Mouse (Mus musculus): ENCODE measurements around the gene Abo. TPM values are rescaled to one million over a fixed set of nuclear protein-coding genes. Genes with fewer than 3 reads are reported as not detected.

Abo gene
- polyA plus RNA-seq, 1 experiment from 2014 or later, result not detected

DNA sequence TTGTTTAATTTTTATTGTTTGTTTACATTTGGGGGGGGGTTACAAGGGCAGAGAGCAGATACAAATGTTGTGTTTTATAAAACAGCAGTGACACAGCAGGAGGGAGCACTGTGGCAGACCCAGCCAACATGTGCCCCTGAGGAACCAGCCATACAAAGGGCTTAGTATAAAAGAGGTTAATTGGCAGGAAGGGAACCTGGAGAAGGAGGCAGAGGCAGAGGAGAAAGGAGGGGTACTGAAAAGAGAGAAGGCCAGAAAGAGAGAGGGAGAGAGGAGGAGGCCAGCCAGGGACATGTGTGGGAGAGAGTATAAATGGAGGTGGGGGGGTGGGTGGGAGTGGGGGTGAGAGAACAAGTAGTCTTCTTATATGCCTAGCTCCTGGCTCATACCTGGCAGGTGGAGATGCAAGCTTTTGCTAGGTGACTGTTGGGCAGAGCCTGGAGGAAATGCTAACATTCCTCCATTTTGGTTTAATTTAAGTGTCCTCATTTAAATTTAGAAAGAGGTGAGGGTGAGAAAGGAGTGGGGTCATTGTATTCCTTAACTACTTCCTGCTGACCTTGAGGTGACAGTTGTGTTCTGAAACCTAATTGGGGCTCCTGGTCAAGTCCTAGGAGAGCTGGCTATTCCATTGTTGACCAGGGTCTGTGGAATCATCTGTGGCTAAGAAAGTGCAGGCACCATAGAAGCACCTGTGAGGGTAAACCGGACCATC is 37.4 kb downstream of the Abo start:
- Histone ChIP-seq H3K4me3 (ENCODE audit: low read depth, low read length) (no peak overlapping the region), H3K27ac (replicated peaks; ENCODE audit: low read depth, low read length) (no peak overlapping the region), H3K4me2 (ENCODE audit: low read depth, low read length) (no peak overlapping the region), H3K9me3 (ENCODE audit: control insufficient read depth, low read length) (no peaks in the 10 kb centered on the region), H3K36me3 (ENCODE audit: control insufficient read depth, insufficient read depth, low read length) (no peaks in the 10 kb centered on the region), H3K4me1 (ENCODE audit: control insufficient read depth, insufficient read depth, low read length) (no peaks in the 10 kb centered on the region), H3K27me3 (replicated peaks; ENCODE audit: control insufficient read depth, insufficient read depth, low read length) (no peaks in the 10 kb centered on the region), H3K9ac (ENCODE audit: low read depth, low read length) (no peak overlapping the region)
- ATAC-seq (ENCODE audit: low read depth) (no peak), DNase-seq (ENCODE audit: low spot score) (no peak)
- 93% methylated on average over 1 of the region's 1 CpGs for WGBS

Other genes with a start within 250 kb of the Abo start
- gene Fam69b, start 236.5 kb downstream of the Abo start, polyA plus RNA-seq (2014; fragmentation: Nextera tagmentation; extraction: Ambion mirVana), result 31.1 and 40.1 TPM in 2 replicates
- not detected in 2 replicates for gene Lcn4, start 193.7 kb downstream of the Abo start, polyA plus RNA-seq (2014; fragmentation: Nextera tagmentation; extraction: Ambion mirVana)
- gene Surf6, start 37.9 kb upstream of the Abo start, polyA plus RNA-seq (2014; fragmentation: Nextera tagmentation; extraction: Ambion mirVana), result 14.4 and 15.4 TPM in 2 replicates
- 30.6 and 36.3 TPM in 2 replicates for gene Med22, start 45.7 kb upstream of the Abo start, polyA plus RNA-seq (2014; fragmentation: Nextera tagmentation; extraction: Ambion mirVana)
- gene Rpl7a, start 45.8 kb upstream of the Abo start, polyA plus RNA-seq (2014; fragmentation: Nextera tagmentation; extraction: Ambion mirVana), result 667 and 701 TPM in 2 replicates
- gene Surf2, start 51.4 kb upstream of the Abo start, polyA plus RNA-seq (2014; fragmentation: Nextera tagmentation; extraction: Ambion mirVana), result 31.2 and 34.3 TPM in 2 replicates
- gene Surf1, start 51.6 kb upstream of the Abo start, polyA plus RNA-seq (2014; fragmentation: Nextera tagmentation; extraction: Ambion mirVana), result 42.9 and 50.8 TPM in 2 replicates
- 272 and 273 TPM in 2 replicates for gene Surf4, start 68.9 kb upstream of the Abo start, polyA plus RNA-seq (2014; fragmentation: Nextera tagmentation; extraction: Ambion mirVana)
- 0.07 and 0.16 TPM in 2 replicates for gene Stkld1, start 69.1 kb upstream of the Abo start, polyA plus RNA-seq (2014; fragmentation: Nextera tagmentation; extraction: Ambion mirVana)
- gene Rexo4, start 99.4 kb upstream of the Abo start, polyA plus RNA-seq (2014; fragmentation: Nextera tagmentation; extraction: Ambion mirVana), result 39.5 and 40.8 TPM in 2 replicates
- not detected in 2 replicates for gene Adamts13, start 108.4 kb upstream of the Abo start, polyA plus RNA-seq (2014; fragmentation: Nextera tagmentation; extraction: Ambion mirVana)
- 57.6 and 65.0 TPM in 2 replicates for gene Cacfd1, start 144.9 kb upstream of the Abo start, polyA plus RNA-seq (2014; fragmentation: Nextera tagmentation; extraction: Ambion mirVana)
- 0.63 and 1.4 TPM in 2 replicates for gene Slc2a6, start 163.0 kb upstream of the Abo start, polyA plus RNA-seq (2014; fragmentation: Nextera tagmentation; extraction: Ambion mirVana)
- gene Mymk, start 207.2 kb upstream of the Abo start, polyA plus RNA-seq (2014; fragmentation: Nextera tagmentation; extraction: Ambion mirVana), result 90.3 and 111 TPM in 2 replicates
- gene Adamtsl2, start 214.4 kb upstream of the Abo start, polyA plus RNA-seq (2014; fragmentation: Nextera tagmentation; extraction: Ambion mirVana), result 4.6 and 8.0 TPM in 2 replicates

Measured in embryonic facial prominence, embryonic 14.5 days (tissue).